Mouse (Mus musculus) adrenal gland, adult 8-10 months (tissue): Measurements from ENCODE around the gene Cactin. TPM values are rescaled to one million over a fixed set of nuclear protein-coding genes. Genes with fewer than 3 reads are reported as not detected.

ENCODE experiments used
- DNase-seq: peaks from one replicate; pipeline ENCODE4 v3.0.0; 2022
- total RNA-seq, 4 experiments: library from RNA; stranded (reverse); gene quantifications; 2 replicates each; pipeline ENCODE4 v1.2.4; 2022

Cactin gene
- 10 to 100 TPM; 37.7 to 47.5 (median 42.5) TPM for total RNA-seq

DNA sequence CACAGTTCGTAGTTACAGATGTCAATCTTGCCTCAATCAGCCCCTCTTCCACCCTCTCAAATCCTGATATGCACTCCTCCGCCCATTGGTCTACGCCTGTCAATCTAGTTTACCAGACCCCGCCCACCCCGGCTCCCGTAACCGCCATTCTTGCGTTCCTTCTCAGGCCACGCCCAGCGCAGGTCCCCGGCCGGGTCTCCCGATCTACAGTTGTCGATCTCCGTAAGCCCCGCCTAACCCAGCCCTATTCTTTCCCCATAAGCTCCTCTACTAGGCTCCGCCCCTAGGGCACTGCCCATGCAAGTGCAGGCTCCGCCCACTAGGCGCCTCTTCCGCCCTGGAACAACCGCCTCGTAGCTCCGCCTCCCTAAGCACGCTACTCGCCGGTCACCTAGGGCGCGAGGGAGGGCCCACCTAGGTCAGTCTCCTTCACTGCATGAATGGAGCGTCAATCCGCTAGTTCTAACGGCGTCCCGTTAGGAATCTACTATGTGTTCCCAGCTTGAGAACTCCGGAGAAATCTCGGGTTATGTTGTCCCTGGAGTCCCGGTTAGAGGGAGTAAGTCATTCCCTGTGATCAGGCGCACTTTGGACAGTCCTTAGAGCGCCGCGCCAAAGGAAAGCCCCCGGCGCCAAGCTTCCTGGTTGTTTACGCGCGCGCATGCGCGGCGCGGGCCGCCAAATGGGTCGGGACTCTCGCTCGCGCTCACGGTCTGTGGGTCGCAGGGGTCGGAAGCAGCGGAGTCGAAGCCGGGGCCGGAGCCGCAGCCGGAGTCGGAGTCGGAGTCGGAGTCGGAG is at the start of gene Cactin:
Gene Cactin (plus strand): TSS at position 554 of the 798 bp plus-strand sequence.
- peak; percentile 100 for DNase-seq

- DNase-seq, result no peak
Observed at GRCm38 (mm10) chr10:81272356-81272755, 48.5 kb upstream of the Cactin start.

GRCm38 (mm10) chr10:81273842-81274241 is 47.1 kb upstream of the Cactin start:
- DNase-seq, result no peak

DNA sequence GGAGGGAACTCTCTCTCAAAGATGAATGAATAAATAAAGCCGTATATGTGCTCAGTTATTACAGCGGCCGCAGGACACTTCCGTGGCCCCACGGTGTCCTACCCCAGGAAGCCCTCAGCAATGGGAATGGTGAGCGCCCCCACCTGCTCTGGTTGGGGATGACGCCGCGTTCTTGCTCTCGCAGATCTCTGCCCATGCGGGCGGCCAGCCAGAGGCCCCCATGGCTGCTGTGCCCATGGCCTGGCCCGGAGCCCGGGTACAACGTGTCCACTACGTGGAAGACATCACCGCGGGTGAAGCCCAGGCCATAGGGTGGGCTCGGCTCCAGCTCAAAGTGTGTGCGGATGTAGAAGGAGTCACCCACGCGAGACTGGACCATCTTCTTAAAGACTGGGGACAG is 43.2 kb upstream of the Cactin start:
- DNase-seq, result no peak

- DNase-seq, result no peak
Observed at GRCm38 (mm10) chr10:81279496-81279895, 41.4 kb upstream of the Cactin start.

DNA sequence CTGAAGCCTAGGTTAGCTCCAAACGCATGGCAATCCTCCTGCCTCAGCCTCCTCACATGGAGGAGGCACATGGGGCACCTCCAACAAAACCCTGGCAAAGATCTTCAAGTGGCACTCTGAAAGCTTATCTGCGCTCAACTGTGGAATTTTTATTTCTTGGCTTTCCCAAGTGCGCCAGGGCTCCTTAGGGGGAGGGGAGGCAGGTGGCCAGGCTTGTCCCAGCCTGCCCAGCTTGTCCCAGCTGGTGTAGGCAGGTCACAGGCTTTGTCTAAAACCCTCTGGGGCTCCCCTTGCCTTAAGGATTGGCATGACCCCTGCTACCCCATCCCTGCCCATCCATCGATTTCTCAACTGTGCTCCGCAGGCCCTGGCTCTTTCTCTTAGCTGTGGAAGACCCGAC is 36.7 kb upstream of the Cactin start:
- DNase-seq, result no peak

GRCm38 (mm10) chr10:81284719-81285118 is 36.2 kb upstream of the Cactin start:
- DNase-seq, result no peak

- DNase-seq, result peak; percentile 71
Observed at GRCm38 (mm10) chr10:81285694-81286450, 35.0 kb upstream of the Cactin start.

GRCm38 (mm10) chr10:81286586-81286985 is 34.3 kb upstream of the Cactin start:
- DNase-seq, result no peak

DNA sequence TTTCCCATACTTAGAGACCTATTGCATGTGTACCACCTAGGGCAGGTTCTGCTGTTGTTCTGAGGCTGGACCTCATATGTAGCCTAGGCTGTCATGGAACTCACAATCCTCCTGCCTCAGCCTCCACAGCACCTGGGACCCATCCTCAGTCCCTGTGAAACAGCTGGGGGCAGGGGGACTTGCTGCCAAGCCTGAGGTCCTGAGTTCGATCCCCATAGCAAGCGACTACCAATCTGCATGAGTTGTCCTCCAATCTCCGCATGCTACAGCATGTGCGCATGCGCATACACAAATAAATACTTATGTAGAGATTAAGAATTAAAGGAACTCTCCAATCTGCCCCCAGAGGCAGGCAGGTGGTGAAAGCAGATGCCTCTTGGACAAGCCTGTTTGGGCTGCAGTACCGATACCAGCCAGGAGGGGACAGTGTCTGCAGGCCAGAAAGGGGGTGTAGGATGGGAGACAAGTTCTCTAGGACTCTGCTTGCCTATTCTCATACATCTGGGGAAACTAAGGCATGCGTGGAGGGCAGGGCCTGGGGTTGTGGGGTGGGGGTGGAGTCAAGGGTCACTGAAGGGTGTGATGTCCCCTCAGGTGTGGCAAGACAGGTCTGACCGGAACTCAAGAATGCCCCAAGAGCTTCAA is 33.3 kb upstream of the Cactin start:
- DNase-seq, result no peak

GRCm38 (mm10) chr10:81288601-81289000 is 32.3 kb upstream of the Cactin start:
- no peak for DNase-seq

DNA sequence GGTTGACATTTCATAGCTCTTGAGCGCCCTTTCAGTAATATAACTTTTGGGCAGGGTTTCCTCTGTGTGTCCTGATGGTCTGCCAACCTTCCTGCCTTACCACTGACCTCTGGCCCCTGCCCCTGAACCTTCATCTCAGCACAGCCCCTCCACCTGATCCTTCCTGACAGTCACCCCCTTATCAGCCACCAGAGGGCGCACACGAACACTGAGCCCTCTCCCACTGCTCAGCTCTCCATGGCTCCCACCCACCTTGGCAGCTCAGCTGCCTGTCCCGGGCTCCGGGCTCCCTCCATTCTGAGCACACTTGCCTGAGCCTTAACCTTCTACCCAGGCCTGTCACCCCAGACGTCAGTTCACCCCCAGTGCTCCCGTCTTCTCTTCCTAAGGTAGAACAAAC is 31.6 kb upstream of the Cactin start:
- no peak for DNase-seq

DNA sequence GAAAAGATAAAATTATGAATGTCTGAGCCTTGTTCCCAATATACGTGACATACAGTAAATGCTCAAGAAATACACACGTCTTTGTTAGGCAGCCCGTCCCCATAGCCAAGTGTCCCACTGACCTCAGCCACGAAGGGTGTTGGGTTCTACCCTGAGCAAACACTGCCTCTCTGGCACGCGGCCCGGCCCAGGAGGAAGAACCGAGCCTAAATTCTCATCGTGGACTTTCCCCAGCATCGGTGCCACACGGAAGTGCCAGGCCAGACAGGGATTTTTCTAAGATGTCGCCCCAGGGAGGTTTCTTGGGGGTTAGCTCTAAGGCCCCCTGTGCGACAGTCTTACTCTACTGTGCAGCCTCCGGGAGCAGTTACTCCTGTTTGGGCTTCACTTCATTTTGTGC is 31.1 kb upstream of the Cactin start:
- no peak for DNase-seq

- DNase-seq, result no peak
Observed at GRCm38 (mm10) chr10:81290698-81291460, 30.0 kb upstream of the Cactin start.

DNA sequence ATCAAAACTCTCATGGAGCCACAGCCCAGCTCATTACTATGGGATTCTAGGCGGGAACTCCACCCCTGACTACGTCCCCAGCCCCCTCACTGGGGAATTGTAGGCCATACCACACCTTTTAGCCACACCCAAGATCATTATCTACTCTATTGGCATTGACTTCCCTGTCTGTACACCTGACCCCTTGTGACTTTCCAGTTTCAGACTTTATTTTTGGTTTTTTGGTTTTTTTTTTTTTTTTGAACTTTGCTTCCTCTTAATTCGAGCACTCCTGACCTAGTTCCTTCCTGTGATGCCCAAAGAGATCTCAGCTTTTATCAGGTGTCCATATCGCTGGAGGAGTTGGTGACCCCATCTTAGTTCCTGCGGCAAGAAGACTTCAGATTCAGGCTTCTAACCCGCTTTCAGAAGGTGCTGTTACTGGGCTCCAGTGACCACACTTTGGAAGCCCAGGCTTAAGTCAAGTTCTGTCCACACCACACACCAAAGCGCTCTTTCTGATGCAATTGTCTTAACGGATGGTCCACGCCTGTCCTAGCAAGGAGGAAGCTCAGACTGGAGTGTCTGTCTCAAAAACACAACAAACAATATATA is 29.3 kb upstream of the Cactin start, which contains the start of gene Tjp3:
Gene Tjp3 (minus strand): TSS at position 71 of the 594 bp plus-strand sequence.
- DNase-seq, result no peak

DNA sequence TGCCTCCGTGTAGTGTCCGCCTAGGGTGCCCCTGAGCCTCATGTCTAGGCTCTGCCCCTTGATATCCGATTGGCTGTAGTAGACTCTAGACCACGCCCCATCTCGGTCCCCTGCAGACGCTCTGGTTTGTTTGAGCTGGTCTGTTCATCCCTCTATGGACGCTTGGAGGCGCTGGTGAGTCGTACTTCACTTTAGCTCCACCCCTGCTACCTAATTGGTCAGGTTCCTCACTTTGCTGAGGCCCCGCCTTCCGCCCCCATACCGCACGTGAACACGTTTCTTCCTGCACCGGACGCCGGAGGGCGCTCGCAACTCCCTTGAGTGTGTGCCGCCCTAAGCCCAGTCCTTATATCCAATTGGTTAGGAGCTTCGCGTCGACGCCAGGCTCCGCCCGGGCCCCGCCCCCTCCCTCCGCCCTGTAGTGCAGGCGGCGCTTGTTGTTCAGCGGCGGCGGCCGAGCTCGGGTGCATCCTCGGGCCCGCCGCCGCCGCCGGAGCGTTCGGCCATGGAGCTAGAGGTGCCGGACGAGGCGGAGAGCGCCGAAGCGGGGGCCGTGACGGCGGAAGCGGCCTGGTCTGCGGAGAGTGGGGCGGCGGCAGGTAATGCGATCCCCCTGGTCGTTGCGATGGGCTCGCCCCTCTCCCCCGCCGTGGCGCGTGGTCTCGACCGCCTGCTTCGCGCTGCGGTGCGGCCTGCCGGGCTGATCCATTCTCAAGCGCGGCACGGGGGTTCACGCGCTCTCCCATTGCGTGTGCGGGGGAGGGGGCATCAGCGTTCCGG is 28.2 kb upstream of the Cactin start, which contains the start of gene Pip5k1c:
Gene Pip5k1c (plus strand): TSS at position 410 of the 780 bp plus-strand sequence.
- DNase-seq, result peak; percentile 100

- no peak for DNase-seq
Observed at GRCm38 (mm10) chr10:81293334-81294030, 27.4 kb upstream of the Cactin start.

DNA sequence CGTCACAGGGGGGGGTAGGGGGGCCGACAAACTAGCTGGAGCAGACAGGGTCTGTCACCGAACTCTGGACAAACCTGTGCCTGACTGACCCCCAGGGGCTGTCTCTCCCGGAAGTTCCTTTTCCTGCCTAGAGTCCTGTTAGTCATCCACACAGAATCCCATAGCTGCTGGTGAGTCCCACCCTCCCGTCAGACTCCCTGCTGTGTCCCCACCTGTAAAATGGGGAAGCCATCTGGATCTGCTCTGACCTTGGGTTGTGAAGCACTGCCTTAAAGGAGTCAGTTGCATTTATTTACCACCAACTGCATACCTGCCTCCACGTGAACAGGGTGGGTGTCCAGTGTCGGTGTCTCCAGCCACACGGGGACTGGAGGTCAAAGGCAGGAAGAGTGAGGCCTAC is 26.5 kb upstream of the Cactin start:
- no peak for DNase-seq

GRCm38 (mm10) chr10:81295185-81295584 is 25.7 kb upstream of the Cactin start:
- DNase-seq, result no peak

GRCm38 (mm10) chr10:81297246-81297645 is 23.7 kb upstream of the Cactin start:
- no peak for DNase-seq
